Mouse (Mus musculus): ENCODE measurements around the gene Shq1.

DNA sequence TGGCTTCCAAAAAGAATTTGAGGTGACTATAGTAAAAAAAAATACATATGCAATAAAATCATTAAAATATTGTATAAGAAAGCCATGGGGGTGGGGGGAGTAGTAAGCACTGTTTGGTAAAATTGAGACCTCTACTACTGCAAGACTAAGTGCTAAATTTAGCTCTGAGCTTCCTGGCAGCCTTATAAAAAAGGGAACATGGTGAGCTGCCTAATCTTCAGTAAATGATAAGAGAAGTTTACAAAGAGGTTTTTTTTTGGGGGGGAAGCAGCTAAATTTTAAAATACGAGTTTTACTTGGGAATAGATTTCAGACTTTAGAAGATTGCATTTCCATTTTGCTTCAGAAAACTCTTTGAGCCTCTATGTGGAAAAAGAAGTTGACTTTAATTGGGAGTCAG lies 37.3 kb upstream of the Shq1 start:
- TF ChIP-seq CTCF (conservative IDR thresholded peaks at IDR 0.05; ENCODE audit: insufficient read depth, insufficient read length, low read depth, low read length) = no peak
- no peak for TF ChIP-seq POLR2A (IDR thresholded peaks at IDR 0.05; ENCODE audit: low read depth, low read length)

Data from kidney, adult 2 months (tissue).